Mouse (Mus musculus): ENCODE results near the gene Ksr1. TPM values are rescaled to one million over a fixed set of nuclear protein-coding genes. Genes with fewer than 3 reads are reported as not detected.

Gene Ksr1
- total RNA-seq, 2 experiments from 2014 or later, result 5.4 to 10.6 TPM

GRCm38 (mm10) chr11:79075044-79075443 is 71.2 kb downstream of the Ksr1 start:
- ATAC-seq (replicated peaks; ENCODE audit: low FRiP score, low TSS enrichment, poor library complexity, severe bottlenecking), result no peak

- ATAC-seq (replicated peaks; ENCODE audit: low FRiP score, low TSS enrichment, poor library complexity, severe bottlenecking), result no peak
Observed at GRCm38 (mm10) chr11:79074611-79075010, 71.6 kb downstream of the Ksr1 start.

- ATAC-seq (replicated peaks; ENCODE audit: low FRiP score, low TSS enrichment, poor library complexity, severe bottlenecking), result no peak
Observed at GRCm38 (mm10) chr11:79073583-79073982, 72.6 kb downstream of the Ksr1 start.

- no peak for ATAC-seq (replicated peaks; ENCODE audit: low FRiP score, low TSS enrichment, poor library complexity, severe bottlenecking)
Observed at GRCm38 (mm10) chr11:79072108-79072507, 74.1 kb downstream of the Ksr1 start.

GRCm38 (mm10) chr11:79071082-79071972 is 74.9 kb downstream of the Ksr1 start:
- peak; percentile 85 for ATAC-seq (replicated peaks; ENCODE audit: low FRiP score, low TSS enrichment, poor library complexity, severe bottlenecking)

- peak; percentile 41; the same call in 1 of the 2 replicates for ATAC-seq (replicated peaks; ENCODE audit: low FRiP score, low TSS enrichment, poor library complexity, severe bottlenecking)
Observed at GRCm38 (mm10) chr11:79069453-79070153, 76.6 kb downstream of the Ksr1 start.

- ATAC-seq (replicated peaks; ENCODE audit: low FRiP score, low TSS enrichment, poor library complexity, severe bottlenecking), result peak; percentile 38; the same call in 1 of the 2 replicates
Observed at GRCm38 (mm10) chr11:79067172-79067571, 79.0 kb downstream of the Ksr1 start.

- no peak for ATAC-seq (replicated peaks; ENCODE audit: low FRiP score, low TSS enrichment, poor library complexity, severe bottlenecking)
Observed at GRCm38 (mm10) chr11:79066191-79066530, 80.0 kb downstream of the Ksr1 start.

GRCm38 (mm10) chr11:79065463-79066190 is 80.6 kb downstream of the Ksr1 start:
- no peak for ATAC-seq (replicated peaks; ENCODE audit: low FRiP score, low TSS enrichment, poor library complexity, severe bottlenecking)

GRCm38 (mm10) chr11:79064311-79064710 is 81.9 kb downstream of the Ksr1 start:
- no peak for ATAC-seq (replicated peaks; ENCODE audit: low FRiP score, low TSS enrichment, poor library complexity, severe bottlenecking)

GRCm38 (mm10) chr11:79063616-79064015 is 82.6 kb downstream of the Ksr1 start:
- no peak for ATAC-seq (replicated peaks; ENCODE audit: low FRiP score, low TSS enrichment, poor library complexity, severe bottlenecking)

GRCm38 (mm10) chr11:79062897-79063296 is 83.3 kb downstream of the Ksr1 start:
- ATAC-seq (replicated peaks; ENCODE audit: low FRiP score, low TSS enrichment, poor library complexity, severe bottlenecking), result no peak

GRCm38 (mm10) chr11:79061839-79062238 is 84.4 kb downstream of the Ksr1 start:
- no peak for ATAC-seq (replicated peaks; ENCODE audit: low FRiP score, low TSS enrichment, poor library complexity, severe bottlenecking)

- ATAC-seq (replicated peaks; ENCODE audit: low FRiP score, low TSS enrichment, poor library complexity, severe bottlenecking), result no peak
Observed at GRCm38 (mm10) chr11:79059850-79060249, 86.4 kb downstream of the Ksr1 start.

GRCm38 (mm10) chr11:79059062-79059461 is 87.1 kb downstream of the Ksr1 start:
- ATAC-seq (replicated peaks; ENCODE audit: low FRiP score, low TSS enrichment, poor library complexity, severe bottlenecking), result no peak

GRCm38 (mm10) chr11:79058610-79059009 is 87.6 kb downstream of the Ksr1 start:
- ATAC-seq (replicated peaks; ENCODE audit: low FRiP score, low TSS enrichment, poor library complexity, severe bottlenecking), result no peak

- 0 out of 2 replicates have a peak, but pooled peaks have one; percentile 16 for ATAC-seq (replicated peaks; ENCODE audit: low FRiP score, low TSS enrichment, poor library complexity, severe bottlenecking)
Observed at GRCm38 (mm10) chr11:79057809-79058208, 88.4 kb downstream of the Ksr1 start.

GRCm38 (mm10) chr11:79056891-79057290 is 89.3 kb downstream of the Ksr1 start:
- no peak for ATAC-seq (replicated peaks; ENCODE audit: low FRiP score, low TSS enrichment, poor library complexity, severe bottlenecking)

GRCm38 (mm10) chr11:79056027-79056426 is 90.2 kb downstream of the Ksr1 start:
- ATAC-seq (replicated peaks; ENCODE audit: low FRiP score, low TSS enrichment, poor library complexity, severe bottlenecking), result no peak

GRCm38 (mm10) chr11:79055161-79055560 is 91.0 kb downstream of the Ksr1 start:
- no peak for ATAC-seq (replicated peaks; ENCODE audit: low FRiP score, low TSS enrichment, poor library complexity, severe bottlenecking)

Measured in megakaryocyte-erythroid progenitor cell, adult 5-6 weeks (primary cell).